Mouse (Mus musculus) lung, embryonic 14.5 days (tissue): Measurements from ENCODE around the gene Ptcra. TPM values are rescaled to one million over a fixed set of nuclear protein-coding genes. Genes with fewer than 3 reads are reported as not detected.

Source experiments
- ATAC-seq: fragments of 200-750 bp; cut with Nextera tagmentation; 2 replicates; pipeline ENCODE4 v1.8.0; 2017; ENCODE audit warnings: mild to moderate bottlenecking, moderate TSS enrichment, moderate library complexity; ENCODE audit not compliant: insufficient read depth
- DNase-seq: peaks from one replicate; pipeline ENCODE4 v3.0.0-alpha.2; 2015
- H3K27ac ChIP-seq: fragments of 300-500 bp; sonication (generic); 2 replicates; pipeline ENCODE4 v1.5.1; 2014; ENCODE audit warnings: low read depth, mild to moderate bottlenecking, moderate library complexity
- H3K27me3 ChIP-seq: fragments of 300-500 bp; sonication (generic); 2 replicates; pipeline ENCODE4 v1.6.1; 2014; ENCODE audit warnings: low read length, control low read depth; ENCODE audit not compliant: insufficient read depth
- H3K36me3 ChIP-seq: fragments of 300-500 bp; sonication (generic); 2 replicates; pipeline ENCODE4 v1.6.1; 2014; ENCODE audit warnings: control low read depth; ENCODE audit not compliant: insufficient read depth
- H3K4me1 ChIP-seq: fragments of 300-500 bp; sonication (generic); 2 replicates; pipeline ENCODE4 v1.6.1; 2014; ENCODE audit warnings: antibody characterized with exemption, control low read depth; ENCODE audit not compliant: insufficient read depth
- H3K4me2 ChIP-seq: fragments of 300-500 bp; sonication (generic); 2 replicates; pipeline ENCODE4 v1.6.1; 2014; ENCODE audit warnings: mild to moderate bottlenecking
- H3K4me3 ChIP-seq: fragments of 300-500 bp; sonication (generic); 2 replicates; pipeline ENCODE4 v1.5.1; 2014; ENCODE audit warnings: low read depth, low read length
- H3K9ac ChIP-seq: fragments of 300-500 bp; sonication (generic); 2 replicates; pipeline ENCODE4 v1.6.1; 2014
- H3K9me3 ChIP-seq: fragments of 300-500 bp; sonication (generic); 2 replicates; pipeline ENCODE4 v1.6.1; 2016; ENCODE audit warnings: low read depth, low read length, control low read depth
- CTCF ChIP-seq: IDR thresholded peaks from 2 replicates; pipeline ENCODE4 v1.5.1; 2016; ENCODE audit warnings: antibody characterized with exemption, low read depth
- WGBS: fragments of 180-500 bp; shearing (Covaris S2); extraction: QIAGEN DNeasy Blood & Tissue Kit; methylation state at CpG from one replicate; pipeline ENCODE4 v1.1.7; 2014; 5-methylcytosine and 5-hydroxymethylcytosine counted together
- polyA plus RNA-seq: library from polyadenylated mRNA; unstranded; fragments of >200 nt; fragmentation: Nextera tagmentation; extraction: Ambion mirVana; gene quantifications from 2 replicates; pipeline ENCODE4 v1.2.1, GENCODE M21; 2014

Ptcra gene
- polyA plus RNA-seq, 1 experiment from 2014 or later = 0.37 TPM

DNA sequence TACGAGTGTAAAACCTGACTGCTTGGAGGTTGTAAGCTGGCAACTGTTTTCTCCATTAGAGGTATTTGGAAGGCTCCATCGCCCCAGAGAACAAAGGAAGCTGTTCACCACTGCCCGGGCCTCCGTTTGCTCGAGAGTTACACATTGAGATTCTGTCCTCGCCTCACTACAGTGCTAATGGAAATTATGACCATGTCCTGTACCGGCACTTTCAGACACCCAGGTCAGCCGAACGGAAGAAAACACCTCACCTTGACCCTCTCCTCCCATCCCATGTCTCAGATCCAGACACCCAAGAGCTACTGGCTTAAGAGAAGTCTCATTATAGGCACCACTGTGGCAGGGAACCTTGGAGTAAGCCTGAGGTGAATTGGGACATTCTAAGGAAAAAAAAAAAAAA is 49.7 kb downstream of the Ptcra start:
- H3K27ac ChIP-seq = no peak overlapping the region
- no peaks in the 10 kb centered on the region for H3K27me3 ChIP-seq
- no peak overlapping the region for H3K4me3 ChIP-seq
- H3K9ac ChIP-seq = no peak overlapping the region
- no peak for TF ChIP-seq CTCF
- no peaks in the 10 kb centered on the region for H3K9me3 ChIP-seq
- peaks cover 3% of the 10 kb centered on the region; the same call in 1 of the 2 replicates for H3K4me1 ChIP-seq
- 87% methylated on average over 9 of the region's 9 CpGs for WGBS
- no peak for ATAC-seq
- peaks cover 42% of the 10 kb centered on the region for H3K36me3 ChIP-seq
- H3K4me2 ChIP-seq = no peak overlapping the region
- DNase-seq = no peak

- ATAC-seq = no peak
- no peak for DNase-seq
- Histone ChIP-seq H3K36me3 (peaks cover 42% of the 10 kb centered on the region), H3K4me3 (peak overlapping the region; percentile 99), H3K27me3 (no peaks in the 10 kb centered on the region), H3K27ac (no peak overlapping the region), H3K4me2 (peak overlapping the region; percentile 97), H3K9ac (peak overlapping the region; percentile 92), H3K4me1 (peaks cover 3% of the 10 kb centered on the region; the same call in 1 of the 2 replicates), H3K9me3 (no peaks in the 10 kb centered on the region)
- 52% methylated on average over 7 of the region's 7 CpGs for WGBS
- no peak for TF ChIP-seq CTCF
Measured at GRCm38 (mm10) chr17:46712442-46712841, 51.1 kb downstream of the Ptcra start.

- Histone ChIP-seq H3K9ac (peak overlapping the region; percentile 92), H3K4me1 (peaks cover 3% of the 10 kb centered on the region), H3K36me3 (peaks cover 36% of the 10 kb centered on the region), H3K9me3 (no peaks in the 10 kb centered on the region), H3K4me3 (peak overlapping the region; percentile 99), H3K27ac (peak overlapping the region; percentile 69; the same call in 1 of the 2 replicates), H3K27me3 (no peaks in the 10 kb centered on the region), H3K4me2 (peak overlapping the region; percentile 97)
- no peak for TF ChIP-seq CTCF
- under 1% methylated on average over 72 of the region's 76 CpGs for WGBS
- ATAC-seq (peak; percentile 59), DNase-seq (peak; percentile 74)
Measured at GRCm38 (mm10) chr17:46711612-46712271, 51.8 kb downstream of the Ptcra start.

- WGBS = 7% methylated on average over 36 of the region's 36 CpGs
- H3K27ac ChIP-seq = peak within 1 kb of the TSS; percentile 69; the same call in 1 of the 2 replicates
- peaks cover 3% of the 10 kb centered on the region for H3K4me1 ChIP-seq
- peak within 1 kb of the TSS; percentile 92 for H3K9ac ChIP-seq
- H3K9me3 ChIP-seq = no peaks in the 10 kb centered on the region
- no peaks in the 10 kb centered on the region for H3K27me3 ChIP-seq
- TF ChIP-seq CTCF = no peak
- peaks cover 30% of the 10 kb centered on the region for H3K36me3 ChIP-seq
- peak within 1 kb of the TSS; percentile 99 for H3K4me3 ChIP-seq
- peak within 1 kb of the TSS; percentile 97 for H3K4me2 ChIP-seq
- peak; percentile 85 for ATAC-seq
- DNase-seq = peak; percentile 97
Measured at GRCm38 (mm10) chr17:46710959-46711597, 52.4 kb downstream of the Ptcra start, which contains the start of gene Pex6. Gene Pex6, plus strand, starts transcription at chr17:46711463.

- H3K9ac ChIP-seq = no peak overlapping the region
- H3K36me3 ChIP-seq = no peaks in the 10 kb centered on the region
- DNase-seq = no peak
- H3K9me3 ChIP-seq = no peaks in the 10 kb centered on the region
- no peak overlapping the region for H3K27ac ChIP-seq
- H3K4me1 ChIP-seq = peaks cover 10% of the 10 kb centered on the region
- ATAC-seq = no peak
- no peak overlapping the region for H3K4me3 ChIP-seq
- WGBS = 87% methylated on average over 14 of the region's 14 CpGs
- H3K4me2 ChIP-seq = no peak overlapping the region
- H3K27me3 ChIP-seq = no peaks in the 10 kb centered on the region
- TF ChIP-seq CTCF = no peak; the same call in 1 of the 2 replicates
Measured at GRCm38 (mm10) chr17:46706375-46707089, 57.0 kb downstream of the Ptcra start.

Other genes with a start within 250 kb of the Ptcra start
- 2.8 and 2.9 TPM in 2 replicates for gene Cul9, start 217.3 kb downstream of the Ptcra start, polyA plus RNA-seq
- 11.4 and 15.1 TPM in 2 replicates for gene Srf, start 207.5 kb downstream of the Ptcra start, polyA plus RNA-seq
- 79.5 and 99.3 TPM in 2 replicates for gene Ptk7, start 134.2 kb downstream of the Ptcra start, polyA plus RNA-seq
- 20.2 and 21.4 TPM in 2 replicates for gene Klc4, start 117.7 kb downstream of the Ptcra start, polyA plus RNA-seq
- gene Mrpl2, start 117.5 kb downstream of the Ptcra start, polyA plus RNA-seq = 113 and 114 TPM in 2 replicates
- gene Cul7, start 113.4 kb downstream of the Ptcra start, polyA plus RNA-seq = 36.6 TPM in 2 replicates
- 47.6 and 48.5 TPM in 2 replicates for gene Rrp36, start 89.4 kb downstream of the Ptcra start, polyA plus RNA-seq
- 123 and 131 TPM in 2 replicates for gene Mea1, start 84.9 kb downstream of the Ptcra start, polyA plus RNA-seq
- gene Klhdc3, start 82.8 kb downstream of the Ptcra start, polyA plus RNA-seq = 108 and 111 TPM in 2 replicates
- 97.6 and 104 TPM in 2 replicates for gene Ppp2r5d, start 58.6 kb downstream of the Ptcra start, polyA plus RNA-seq
- gene Pex6, start 52.2 kb downstream of the Ptcra start, polyA plus RNA-seq = 23.0 and 25.7 TPM in 2 replicates
- gene Gnmt, start 34.5 kb downstream of the Ptcra start, polyA plus RNA-seq = 0.77 and 1.5 TPM in 2 replicates
- 77.4 and 79.3 TPM in 2 replicates for gene Cnpy3, start 11.5 kb downstream of the Ptcra start, polyA plus RNA-seq
- 58.2 and 64.7 TPM in 2 replicates for gene 2310039H08Rik, start 8.9 kb upstream of the Ptcra start, polyA plus RNA-seq
- 169 and 171 TPM in 2 replicates for gene Rpl7l1, start 19.0 kb upstream of the Ptcra start, polyA plus RNA-seq
- 4.7 and 6.5 TPM in 2 replicates for gene Bicral, start 94.8 kb upstream of the Ptcra start, polyA plus RNA-seq
- gene Tbcc, start 127.0 kb upstream of the Ptcra start, polyA plus RNA-seq = 58.5 and 61.2 TPM in 2 replicates
- gene Prph2, start 146.7 kb upstream of the Ptcra start, polyA plus RNA-seq = not detected in 2 replicates
- 26.8 and 28.6 TPM in 2 replicates for gene Ubr2, start 246.8 kb upstream of the Ptcra start, polyA plus RNA-seq